Mouse (Mus musculus) liver, embryonic 12.5 days (tissue): Measurements from ENCODE around the gene Tmem252. TPM values are rescaled to one million over a fixed set of nuclear protein-coding genes. Genes with fewer than 3 reads are reported as not detected.

Experiments used
- polyA plus RNA-seq: library from polyadenylated mRNA; unstranded; fragments of >200 nt; fragmentation: Nextera tagmentation; extraction: Ambion mirVana; gene quantifications from 2 replicates; pipeline ENCODE4 v1.2.1, GENCODE M21; 2016

Gene Tmem252
- polyA plus RNA-seq, 1 experiment from 2014 or later: 0.32 TPM

Other genes with a start within 250 kb of the Tmem252 start
- gene Fam122a, start 196.7 kb upstream of the Tmem252 start, polyA plus RNA-seq: 45.1 and 47.6 TPM in 2 replicates
- 9.1 and 9.5 TPM in 2 replicates for gene Pip5k1b, start 118.1 kb upstream of the Tmem252 start, polyA plus RNA-seq
- gene Pgm5, start 187.8 kb downstream of the Tmem252 start, polyA plus RNA-seq: 0.39 and 0.62 TPM in 2 replicates
- gene Gm10053, start 201.7 kb downstream of the Tmem252 start, polyA plus RNA-seq: 210 and 231 TPM in 2 replicates
- gene Foxd4, start 227.2 kb downstream of the Tmem252 start, polyA plus RNA-seq: not detected in 2 replicates